Mouse (Mus musculus): Measurements from ENCODE around the gene 4930502E18Rik.
A peak's percentile ranks its signal among the peaks of the same experiment; 100 is the strongest.
"Not testable (repeated sequence)": the region's sequence is repeated elsewhere in the genome, so short reads cannot be mapped to it uniquely, and the experiment has no call there.

The 4930502E18Rik gene

DNA sequence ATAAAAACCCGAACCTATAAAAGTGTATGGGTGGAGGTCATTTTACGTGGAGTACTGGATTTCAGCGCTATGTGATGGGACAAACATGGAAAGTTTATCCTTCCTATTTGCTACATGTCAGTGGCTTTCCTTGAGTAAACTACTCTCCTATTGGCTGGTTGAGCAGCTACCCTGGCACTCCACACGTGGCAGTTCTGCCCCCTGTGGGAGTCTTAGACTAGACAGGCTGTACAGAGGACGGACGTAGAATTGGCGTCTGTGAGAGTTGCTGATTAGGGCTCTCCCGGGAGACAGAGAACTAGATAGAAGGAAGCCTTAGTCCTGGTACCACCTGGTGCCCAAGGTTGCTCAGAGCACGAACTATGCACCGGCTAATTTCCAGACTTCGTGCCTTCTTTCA lies at the start of gene 4930502E18Rik:
Gene 4930502E18Rik (plus strand): TSS at position 231 of the 400 bp plus-strand sequence.
- DNase-seq (ENCODE audit: low spot score): no peak

DNA sequence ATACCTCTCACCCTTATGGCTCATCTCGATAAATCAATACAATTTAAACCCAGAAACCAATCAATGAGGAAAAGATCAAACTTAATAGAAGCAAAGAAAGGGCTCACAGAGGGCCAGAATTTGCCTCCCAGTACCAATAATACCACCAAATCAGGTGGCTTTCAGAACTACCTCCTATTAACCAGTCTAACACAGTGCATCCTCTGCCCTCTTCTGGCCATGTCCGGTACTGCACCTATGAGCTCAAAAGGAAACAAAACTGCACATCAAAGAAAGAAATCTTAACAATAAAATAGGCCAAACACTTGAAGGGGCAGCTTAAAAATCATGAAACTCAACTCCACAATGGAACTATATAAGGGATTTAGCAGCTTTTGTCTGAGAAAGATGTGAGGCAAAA lies 47.7 kb upstream of the 4930502E18Rik start:
- DNase-seq (ENCODE audit: low spot score): peak; percentile 83

DNA sequence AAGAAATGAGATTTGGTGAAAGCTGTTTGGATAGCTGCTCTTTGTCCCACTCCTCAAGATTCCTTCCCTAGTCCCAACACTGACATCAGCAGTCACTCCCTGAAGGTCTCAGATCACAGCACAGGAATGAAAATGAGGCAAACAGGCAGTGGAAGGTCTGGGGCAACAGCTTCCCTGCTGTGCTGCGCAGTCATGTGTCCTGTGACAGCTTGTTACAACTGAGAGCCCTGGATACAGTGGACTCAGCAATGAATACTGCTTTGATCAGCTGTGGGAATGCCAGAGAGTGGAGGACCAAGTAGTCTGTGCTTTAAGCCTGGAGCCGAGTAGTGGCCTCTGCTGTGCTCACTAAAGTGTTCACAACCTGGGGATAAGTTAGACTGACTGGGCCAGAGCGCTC lies 42.0 kb upstream of the 4930502E18Rik start:
- DNase-seq (ENCODE audit: low spot score): not testable (repeated sequence)

DNA sequence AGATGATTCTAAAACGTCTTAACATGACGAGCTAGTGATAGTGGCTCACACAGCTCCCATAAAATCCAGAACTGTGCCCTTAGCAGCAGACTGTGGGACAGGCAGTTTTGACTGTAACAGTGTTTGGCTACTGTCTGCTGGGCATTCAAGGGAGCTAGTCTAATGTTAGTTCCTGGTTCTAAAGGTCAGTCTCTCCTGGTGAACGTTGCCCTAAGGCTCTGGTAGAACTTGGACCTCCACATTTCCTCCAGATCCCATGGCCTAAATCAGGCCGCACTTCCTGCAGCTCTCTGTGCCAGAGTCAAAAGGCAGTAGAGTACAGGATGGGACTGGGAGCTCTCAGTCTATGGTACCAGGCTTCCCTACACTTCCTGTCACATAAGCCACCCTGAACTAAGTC lies 40.0 kb upstream of the 4930502E18Rik start:
- not testable (repeated sequence) for DNase-seq (ENCODE audit: low spot score)

DNA sequence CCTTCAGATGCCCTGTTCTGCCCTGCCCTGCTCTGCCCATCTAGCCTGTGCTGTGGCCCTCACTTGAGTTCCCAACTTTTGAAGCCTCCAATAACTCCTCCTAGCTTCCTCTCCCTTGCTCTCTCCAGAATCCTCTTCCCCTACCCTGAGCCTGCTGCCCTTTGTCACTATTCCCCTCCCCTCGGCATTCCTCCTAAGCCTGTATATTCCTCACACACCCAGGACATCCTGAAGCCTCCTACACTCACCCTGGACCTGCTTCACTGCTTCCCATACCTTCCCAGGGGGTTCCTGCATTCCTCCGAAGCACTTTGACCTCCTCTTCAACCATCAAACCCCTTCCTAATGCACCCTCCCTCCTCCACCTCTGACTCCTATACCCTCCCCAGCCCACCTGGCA lies 32.6 kb upstream of the 4930502E18Rik start:
- DNase-seq (ENCODE audit: low spot score): no peak

DNA sequence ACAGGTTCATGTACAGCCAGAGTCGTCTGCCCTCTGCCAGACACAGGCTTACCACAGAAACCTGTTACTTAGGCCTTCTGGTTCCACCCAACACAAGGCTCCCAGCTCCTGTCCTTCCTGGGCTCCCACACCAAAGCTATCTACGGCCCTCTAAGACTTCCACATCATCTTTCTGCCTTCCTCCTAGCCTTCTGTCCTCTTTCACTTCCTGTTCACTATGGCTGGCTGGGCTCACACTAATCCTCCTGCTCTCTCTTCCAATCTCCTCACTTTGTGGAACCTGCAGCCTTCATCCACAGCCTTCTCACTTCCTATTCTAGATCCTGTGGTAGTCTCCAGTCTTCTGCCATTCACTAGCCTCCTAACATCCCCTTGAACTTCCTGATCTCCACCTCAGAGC lies 31.5 kb upstream of the 4930502E18Rik start:
- DNase-seq (ENCODE audit: low spot score): no peak

DNA sequence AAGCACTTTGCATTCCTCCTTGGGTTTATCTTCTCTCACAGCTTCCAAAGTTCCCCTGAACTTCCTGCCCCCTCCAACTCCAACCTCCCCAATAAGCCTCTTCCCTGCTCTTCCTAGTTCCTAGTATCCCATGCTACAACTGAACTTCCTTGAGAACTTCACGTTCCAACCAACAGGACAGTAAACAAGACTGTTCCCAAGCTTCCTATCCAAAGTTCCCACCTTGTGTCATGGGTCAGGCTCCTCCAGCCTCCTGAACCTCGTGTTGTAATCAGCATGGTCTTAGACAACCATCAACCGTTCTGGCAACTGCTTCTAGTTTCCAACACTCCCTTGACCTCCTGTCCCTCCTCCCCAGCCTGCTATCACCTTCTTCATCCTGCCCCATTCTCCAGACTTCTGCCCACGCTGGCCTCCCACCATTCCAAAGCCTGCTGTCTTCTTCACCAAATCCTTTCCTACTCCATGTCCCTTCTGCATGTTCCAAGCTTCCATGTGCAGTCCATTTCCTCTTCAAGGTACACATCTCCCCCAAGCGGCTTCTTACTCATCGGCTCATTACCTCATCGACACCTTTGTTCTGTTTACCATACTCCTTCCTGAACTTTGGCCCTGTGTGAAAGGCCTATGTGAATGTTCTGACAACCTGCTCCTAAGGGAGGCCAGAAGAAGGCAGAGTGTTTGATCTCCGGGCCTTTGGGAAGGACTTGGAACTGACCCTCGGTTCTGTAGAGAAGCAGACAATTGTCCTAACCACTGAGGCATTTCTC lies 30.4 kb upstream of the 4930502E18Rik start:
- DNase-seq (ENCODE audit: low spot score): no peak

DNA sequence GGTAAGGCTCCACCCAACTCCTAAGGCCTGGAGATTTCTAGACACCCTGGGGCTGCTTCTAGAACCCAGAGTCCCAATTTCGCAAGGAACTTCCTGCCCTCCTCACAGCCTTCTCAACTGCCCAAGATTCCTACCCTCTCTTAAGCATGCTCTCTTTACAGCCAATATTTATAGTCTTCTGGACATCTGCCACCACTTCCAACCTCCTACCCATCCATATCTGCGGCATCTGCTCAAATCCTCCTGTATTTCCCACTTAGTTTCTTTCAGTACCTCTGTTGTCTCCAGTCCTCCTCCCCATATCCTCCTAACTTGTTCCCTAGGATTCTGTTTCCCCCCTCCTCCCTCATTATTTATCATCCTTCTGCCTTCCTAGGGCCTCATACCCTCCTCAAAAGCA lies 25.4 kb upstream of the 4930502E18Rik start:
- no peak for DNase-seq (ENCODE audit: low spot score)

DNA sequence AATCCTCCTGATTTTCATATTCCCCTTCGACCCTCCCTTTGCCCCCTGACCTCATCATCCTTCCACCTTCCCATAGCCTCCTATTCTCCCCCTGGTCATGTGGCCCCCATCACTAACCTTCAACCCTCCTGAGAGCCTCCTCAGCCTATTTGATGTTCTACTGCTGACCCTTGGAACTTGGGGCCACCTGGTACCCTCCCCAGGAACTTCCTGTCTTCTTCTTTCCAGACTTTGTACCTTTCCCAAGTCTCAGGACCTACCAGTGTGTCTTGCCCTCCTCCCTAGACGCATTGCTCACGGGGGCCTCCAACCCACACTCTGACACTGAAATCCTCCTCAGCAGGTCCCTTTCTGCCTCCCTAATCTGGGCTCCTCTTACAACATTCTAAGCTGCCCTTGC lies 22.0 kb upstream of the 4930502E18Rik start:
- DNase-seq (ENCODE audit: low spot score): no peak

DNA sequence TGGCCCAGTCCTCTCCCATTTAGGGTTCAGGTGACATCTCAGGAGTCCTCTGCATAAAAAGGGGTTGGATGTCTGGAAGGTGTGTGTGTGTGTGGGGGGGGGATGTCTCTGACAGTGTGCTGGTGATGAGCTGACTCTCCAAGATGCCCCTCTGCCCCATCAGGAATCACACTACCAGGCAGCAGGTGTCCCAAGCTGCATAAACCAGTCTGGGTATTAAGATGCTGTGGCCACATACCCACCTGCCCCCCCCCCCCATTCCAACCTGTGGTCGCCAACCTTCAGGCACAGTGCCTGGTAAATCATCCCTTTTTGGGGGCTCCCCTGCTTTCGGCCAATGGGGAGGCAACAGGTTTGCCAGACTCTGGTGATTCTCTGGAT lies 8.7 kb upstream of the 4930502E18Rik start:
- no peak for DNase-seq (ENCODE audit: low spot score)

DNA sequence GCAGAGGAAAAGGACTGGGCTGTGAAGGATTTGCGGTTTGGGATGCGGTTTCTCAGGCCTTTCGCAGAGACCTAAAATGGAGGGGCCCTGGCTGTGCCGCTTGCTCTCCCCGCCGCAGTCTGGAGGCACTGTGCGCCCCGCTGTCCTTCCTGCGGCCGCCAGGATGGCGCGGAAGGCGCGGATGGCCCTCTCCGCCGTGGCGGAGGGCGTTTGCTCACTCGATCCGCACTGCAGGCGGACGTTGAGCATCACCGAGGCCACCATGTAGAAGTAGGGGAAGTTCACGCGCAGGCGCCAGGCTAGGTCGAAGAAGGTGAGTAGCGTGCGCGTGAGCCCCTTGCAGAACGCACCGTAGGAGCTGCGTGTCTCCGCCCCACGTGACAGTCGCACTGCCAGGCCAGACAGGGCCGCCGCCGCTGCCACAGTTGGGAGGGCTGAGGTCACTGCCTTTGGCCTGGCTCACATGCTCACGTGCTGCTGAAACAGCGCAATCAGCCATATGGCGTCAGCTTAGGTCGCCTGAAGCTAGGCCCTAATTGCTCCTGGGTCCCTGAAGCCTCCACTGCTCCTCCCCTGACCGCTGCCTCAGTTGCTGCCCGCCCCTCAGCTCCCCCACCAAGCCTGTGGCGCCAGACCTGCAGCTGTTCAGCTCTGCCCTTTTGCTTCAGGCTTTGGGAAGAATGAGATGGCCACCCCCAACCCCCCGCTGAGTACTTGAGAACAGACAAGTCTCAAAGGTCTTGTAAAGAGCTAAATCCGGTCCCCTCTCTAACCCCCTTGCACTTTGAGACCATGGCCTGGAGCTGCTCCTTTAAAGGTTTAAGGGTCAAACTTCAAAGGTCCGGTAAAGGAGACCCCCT lies 8.1 kb upstream of the 4930502E18Rik start:
- peak; percentile 37 for DNase-seq (ENCODE audit: low spot score)

DNA sequence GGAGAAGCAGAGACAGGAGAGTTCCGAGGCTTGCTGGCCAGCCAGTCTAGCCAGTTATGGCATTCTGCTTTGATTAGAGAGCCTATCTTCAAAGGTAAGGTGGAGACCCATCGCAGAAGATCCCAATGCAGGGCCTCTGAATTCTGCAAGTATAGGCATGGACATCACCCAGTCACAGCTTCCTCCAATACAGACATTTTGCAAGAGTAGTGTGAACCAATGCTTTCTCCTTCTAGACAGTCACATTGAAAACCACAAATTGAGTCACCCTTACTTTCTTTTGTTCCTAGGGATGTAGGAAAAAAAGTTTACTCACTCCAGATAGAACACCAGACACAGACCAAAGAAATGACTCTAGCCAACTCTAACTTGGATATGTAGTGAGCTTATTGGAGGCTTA lies 4.3 kb downstream of the 4930502E18Rik start:
- no peak for DNase-seq (ENCODE audit: low spot score)

DNA sequence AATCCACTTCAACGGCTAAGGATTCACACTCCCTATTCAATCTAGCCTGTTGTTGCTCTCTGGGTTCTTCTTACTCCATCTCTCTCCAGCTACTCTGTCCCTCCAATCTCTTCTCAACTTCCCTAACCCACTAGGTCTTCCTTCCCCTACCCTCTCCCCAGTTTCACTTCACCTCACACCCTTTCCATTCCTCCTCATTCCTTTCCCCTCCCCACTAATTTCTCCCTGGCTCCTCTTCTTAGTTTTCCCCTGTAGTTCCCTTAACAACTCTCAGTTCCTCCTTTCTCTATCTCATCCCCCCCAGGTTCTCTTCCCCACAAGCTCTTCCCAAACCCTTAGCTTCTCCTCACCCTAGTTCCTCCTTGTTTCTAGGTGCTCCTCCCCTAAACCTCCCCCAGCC lies 28.2 kb downstream of the 4930502E18Rik start:
- no peak for DNase-seq (ENCODE audit: low spot score)

DNA sequence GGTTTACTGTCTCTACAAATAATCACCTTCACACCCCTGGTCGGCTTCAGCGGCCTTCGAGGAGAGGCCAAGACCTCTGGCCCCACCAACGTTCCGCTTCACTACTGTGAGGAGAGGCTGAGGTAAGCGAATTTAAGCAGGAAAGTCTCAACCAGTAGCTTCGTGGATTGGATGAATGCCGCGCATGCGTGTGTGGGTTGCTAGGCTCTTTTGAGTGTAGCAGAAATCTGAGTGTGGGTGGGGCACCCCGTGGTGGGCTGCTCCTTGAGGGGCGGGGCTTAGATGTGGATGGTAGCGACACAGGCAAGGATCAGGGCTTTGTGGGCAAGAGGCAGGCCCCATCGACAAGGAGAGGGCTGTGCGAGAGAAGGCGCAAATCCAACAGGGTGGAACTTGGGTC lies 33.1 kb downstream of the 4930502E18Rik start, which contains the start of gene 1700013H16Rik:
Gene 1700013H16Rik (minus strand): TSS at position 96 of the 400 bp plus-strand sequence.
- no peak for DNase-seq (ENCODE audit: low spot score)

DNA sequence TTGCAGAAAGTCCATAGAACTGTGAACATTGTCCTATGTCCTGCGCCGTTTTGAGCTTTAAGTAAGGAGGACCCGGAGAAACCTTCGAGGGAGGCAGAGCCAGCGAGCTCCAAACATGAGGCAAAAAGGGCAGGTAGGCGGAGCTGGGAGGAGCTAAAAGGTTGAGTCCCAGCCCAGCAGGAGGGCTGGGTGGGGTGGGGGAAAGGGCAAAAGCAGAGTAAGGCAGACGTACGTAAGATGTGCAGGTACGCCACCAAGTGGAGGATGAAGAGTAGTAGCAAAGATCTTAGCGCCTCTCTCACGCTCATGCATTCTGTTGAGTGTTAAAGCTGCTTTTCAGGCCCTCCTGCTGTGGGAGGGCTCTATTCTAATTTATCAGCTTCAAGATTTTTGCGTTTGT lies 51.6 kb downstream of the 4930502E18Rik start, which contains the start of gene Zfp36l3:
Gene Zfp36l3 (minus strand): TSS at position 119 of the 400 bp plus-strand sequence.
- no peak for DNase-seq (ENCODE audit: low spot score)

Measured in layer of hippocampus, adult 11-12 months (tissue).